Mouse (Mus musculus) cortical plate, adult 2 months (tissue): ENCODE results near the gene Sys1. TPM values are rescaled to one million over a fixed set of nuclear protein-coding genes. Genes with fewer than 3 reads are reported as not detected.

Source experiments
- H3K27ac ChIP-seq: fragments of 200-500 bp; 2 replicates; pipeline ENCODE4 v1.5.1; 2012; ENCODE audit warnings: low read length, control low read depth, inconsistent platforms; ENCODE audit not compliant: insufficient read depth
- H3K4me1 ChIP-seq: fragments of 200-500 bp; 2 replicates; pipeline ENCODE4 v1.6.1; 2011; ENCODE audit warnings: low read length; ENCODE audit not compliant: control insufficient read depth, insufficient read depth
- H3K4me3 ChIP-seq: fragments of 200-500 bp; 2 replicates; pipeline ENCODE4 v1.5.1; 2011; ENCODE audit warnings: mild to moderate bottlenecking, low read length, control low read depth; ENCODE audit not compliant: insufficient read depth
- CTCF ChIP-seq: fragments of 200-500 bp; IDR thresholded peaks from 2 replicates; pipeline ENCODE4 v1.5.1; 2011; ENCODE audit warnings: mild to moderate bottlenecking, control low read depth, low read length; ENCODE audit not compliant: insufficient read depth; ENCODE audit errors: extremely low read depth
- POLR2A ChIP-seq: fragments of 200-500 bp; IDR thresholded peaks from 2 replicates; pipeline ENCODE4 v1.6.1; 2011; ENCODE audit warnings: mild to moderate bottlenecking, low read length, control low read depth; ENCODE audit not compliant: insufficient read depth; ENCODE audit errors: extremely low read depth
- polyA plus RNA-seq: library from polyadenylated mRNA; depleted of rRNA; stranded (reverse); fragments of >200 nt; gene quantifications from 2 replicates; pipeline ENCODE4 v1.2.3, GENCODE M21; 2012

Gene Sys1
- polyA plus RNA-seq, 1 experiment, result 64.5 TPM

GRCm38 (mm10) chr2:164432541-164433191 lies 24.1 kb upstream of the Sys1 start:
- Histone ChIP-seq H3K27ac (0 out of 2 replicates have a peak overlapping the region, but pooled peaks have one; percentile 25), H3K4me1 (no peaks in the 10 kb centered on the region), H3K4me3 (no peak overlapping the region)
- TF ChIP-seq POLR2A (no peak), CTCF (no peak)

DNA sequence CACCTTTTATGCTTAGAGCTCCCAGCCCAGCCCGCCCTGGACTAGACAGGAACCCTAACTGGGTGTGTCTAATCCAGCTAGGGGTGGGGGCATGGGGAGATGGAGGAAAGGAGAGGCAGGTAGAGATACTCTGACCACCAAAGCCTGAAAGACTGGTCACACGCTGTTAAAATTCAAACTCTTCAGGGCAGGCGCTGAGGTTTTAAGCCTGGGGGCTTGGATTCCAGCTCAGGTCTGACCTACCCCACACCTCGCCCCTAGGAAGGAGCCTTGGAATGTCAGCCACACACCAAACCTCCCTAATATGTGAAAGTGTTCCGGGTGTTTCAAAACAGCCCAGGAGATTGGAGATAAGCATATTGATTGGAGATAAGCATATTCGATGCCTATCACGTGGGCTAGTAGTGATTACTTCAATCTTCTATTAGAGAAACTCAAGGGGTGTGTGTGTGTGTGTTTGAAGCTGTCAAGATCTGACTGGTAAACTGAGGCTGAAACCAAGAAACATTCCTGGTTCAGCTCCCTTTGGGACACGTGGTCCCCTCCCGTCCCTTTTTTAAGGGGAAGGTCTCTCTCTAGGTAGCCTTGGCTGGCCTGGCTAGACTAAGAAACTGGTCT lies 23.4 kb upstream of the Sys1 start:
- Histone ChIP-seq H3K4me3 (no peak overlapping the region), H3K4me1 (no peaks in the 10 kb centered on the region), H3K27ac (no peak overlapping the region)
- TF ChIP-seq POLR2A (no peak), CTCF (no peak)

- H3K4me1 ChIP-seq, result no peaks in the 10 kb centered on the region
- H3K27ac ChIP-seq, result no peak overlapping the region
- no peak for TF ChIP-seq POLR2A
- TF ChIP-seq CTCF, result no peak
- no peak overlapping the region for H3K4me3 ChIP-seq
These were observed 22.1 kb upstream of the Sys1 start for GRCm38 (mm10) chr2:164434681-164435080.

DNA sequence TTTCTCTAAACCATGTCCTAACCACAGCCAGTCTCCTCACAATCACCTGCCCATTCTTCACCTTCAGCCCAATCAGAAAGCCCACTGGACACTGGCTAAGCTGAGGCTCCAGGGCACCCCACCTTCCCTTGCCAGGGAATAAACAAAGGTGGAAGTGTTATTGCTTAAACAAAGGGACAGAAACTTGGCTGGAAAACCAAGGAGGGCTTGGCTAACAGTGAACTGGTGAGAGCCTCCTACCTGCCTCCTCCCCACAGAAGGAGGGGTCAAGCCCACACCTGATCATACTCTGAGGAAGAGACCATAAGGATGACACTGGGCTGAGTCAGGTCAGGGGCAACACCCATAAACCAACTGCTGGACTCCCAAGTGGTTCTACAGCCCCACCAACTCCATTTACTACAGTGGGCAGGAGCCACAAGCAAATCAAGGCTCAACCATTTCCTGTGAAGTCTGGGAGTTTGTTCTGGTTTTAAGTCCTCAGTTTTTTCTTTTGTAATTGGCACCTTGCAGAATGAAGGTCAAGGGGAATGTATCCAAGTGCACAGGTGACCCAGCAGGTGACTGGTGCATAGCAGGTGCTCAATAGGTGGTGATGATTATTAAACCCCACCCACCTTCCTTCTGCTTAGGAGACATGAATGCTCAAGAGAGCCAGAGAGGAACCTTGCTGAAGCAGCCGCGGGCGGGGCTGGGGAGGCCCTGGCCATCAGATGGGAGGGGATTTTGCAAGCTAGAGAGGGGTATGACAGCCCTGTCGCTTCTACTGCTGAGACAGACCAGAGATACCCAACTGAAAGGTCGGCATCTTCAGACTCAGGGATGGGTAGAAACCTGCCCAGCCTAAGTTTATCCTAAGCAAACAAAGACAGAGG lies 21.3 kb upstream of the Sys1 start:
- no peak overlapping the region for H3K27ac ChIP-seq
- TF ChIP-seq POLR2A (no peak), CTCF (no peak)
- H3K4me3 ChIP-seq, result no peak overlapping the region

DNA sequence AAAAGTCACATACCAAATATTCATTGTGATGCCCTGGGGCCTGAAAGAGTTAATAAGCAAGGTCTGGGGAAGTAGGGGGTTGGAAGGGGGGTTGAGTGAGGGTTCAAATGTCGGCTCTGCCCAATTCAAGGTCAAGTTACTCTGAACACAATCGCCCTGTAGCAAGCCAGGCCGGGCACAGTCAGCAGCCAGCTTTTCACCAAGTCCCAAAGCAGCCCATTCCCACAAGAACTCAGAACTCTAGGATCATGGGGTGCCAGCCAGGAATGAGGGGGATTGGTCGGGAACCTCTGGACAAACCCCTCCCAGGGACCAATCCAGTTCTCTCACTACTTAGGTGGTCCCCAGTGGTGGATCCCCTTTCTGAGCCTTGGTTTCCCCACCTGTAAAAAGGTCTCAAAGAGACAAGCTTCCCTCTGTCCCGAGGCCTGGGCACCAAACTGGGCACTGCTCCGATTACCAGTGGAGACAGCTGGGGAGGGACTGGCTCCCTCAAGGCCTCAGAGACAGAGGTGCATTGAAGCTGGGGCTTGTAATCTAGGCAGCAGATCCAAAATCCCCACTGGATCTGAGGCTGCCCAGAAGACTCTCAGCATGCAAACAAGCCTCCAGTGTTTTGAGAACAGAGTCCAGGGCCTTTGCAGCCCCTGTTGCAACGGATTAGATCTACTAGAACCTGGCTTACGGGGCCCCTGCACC lies 20.4 kb upstream of the Sys1 start:
- H3K27ac ChIP-seq, result no peak overlapping the region; the same call in 1 of the 2 replicates

More for the DNA sequence above, 21.3 kb upstream of the Sys1 start:
- no peaks in the 10 kb centered on the region for H3K4me1 ChIP-seq

DNA sequence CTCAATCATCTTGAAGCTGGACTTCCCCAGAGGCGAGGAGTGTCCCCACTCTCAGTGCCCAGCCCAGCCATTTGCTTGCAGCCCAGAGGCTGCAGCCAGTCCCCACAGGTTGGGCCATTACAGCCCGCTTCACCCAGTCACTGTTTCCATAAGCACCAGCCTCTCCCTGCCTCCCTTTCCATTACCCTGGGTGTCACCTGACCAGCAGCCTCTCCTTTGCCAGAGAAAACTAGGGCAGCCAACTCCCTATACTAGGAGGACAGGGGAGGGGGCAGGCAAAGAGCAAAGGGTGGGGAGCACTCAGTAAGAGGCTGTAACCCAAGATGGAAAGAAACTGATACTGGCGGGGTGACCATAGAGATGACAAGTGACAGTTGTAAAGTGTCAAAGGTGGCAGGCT lies 19.8 kb upstream of the Sys1 start:
- H3K27ac ChIP-seq, result peak overlapping the region; percentile 49; the same call in 1 of the 2 replicates
- TF ChIP-seq POLR2A (no peak), CTCF (no peak)
- H3K4me1 ChIP-seq, result no peaks in the 10 kb centered on the region
- H3K4me3 ChIP-seq, result no peak overlapping the region

More for the DNA sequence above, 20.4 kb upstream of the Sys1 start:
- Histone ChIP-seq H3K4me1 (no peaks in the 10 kb centered on the region), H3K4me3 (no peak overlapping the region)
- no peak for TF ChIP-seq CTCF
- no peak for TF ChIP-seq POLR2A

GRCm38 (mm10) chr2:164437710-164438109 lies 19.1 kb upstream of the Sys1 start:
- no peak overlapping the region for H3K4me3 ChIP-seq
- no peak overlapping the region for H3K27ac ChIP-seq
- TF ChIP-seq POLR2A (no peak), CTCF (no peak)
- no peaks in the 10 kb centered on the region for H3K4me1 ChIP-seq

DNA sequence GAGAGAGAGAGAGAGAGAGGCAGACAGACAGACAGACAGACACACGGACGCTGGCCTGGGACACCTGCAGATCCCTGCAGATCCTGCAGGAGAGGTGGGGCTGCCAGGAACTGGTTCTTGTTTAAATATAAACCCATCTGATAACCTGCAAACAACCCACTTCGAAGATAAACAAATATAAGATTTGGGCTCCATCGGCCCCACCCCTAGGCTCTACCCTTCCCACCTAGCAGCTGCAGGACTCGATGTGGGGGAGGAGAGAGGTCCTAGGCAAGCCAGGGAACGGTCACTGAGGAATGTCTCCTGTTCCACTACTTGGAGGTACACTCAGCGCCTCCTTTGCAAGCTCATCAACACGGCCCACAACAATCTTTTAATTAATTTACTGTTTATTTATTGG lies 18.5 kb upstream of the Sys1 start:
- TF ChIP-seq POLR2A, result no peak
- TF ChIP-seq CTCF, result no peak
- Histone ChIP-seq H3K27ac (peak overlapping the region; percentile 70; the same call in 1 of the 2 replicates), H3K4me1 (no peaks in the 10 kb centered on the region), H3K4me3 (no peak overlapping the region)

- Histone ChIP-seq H3K27ac (peak overlapping the region; percentile 70), H3K4me1 (no peaks in the 10 kb centered on the region), H3K4me3 (no peak overlapping the region)
- TF ChIP-seq POLR2A, result 0 out of 2 replicates have a peak, but pooled peaks have one; percentile 11
- no peak for TF ChIP-seq CTCF
These were observed 17.8 kb upstream of the Sys1 start for GRCm38 (mm10) chr2:164439001-164439421.
